Mouse (Mus musculus) limb, embryonic 10.5 days (tissue): ENCODE measurements at regions not wholly inside any gene's neighbourhood (a gene's known extent, or its start where the extent isn't known, plus 50 kb on each side); places are given as distances from the start of the nearest gene placed in this dataset.

ENCODE experiments used
- DNase-seq: peaks from one replicate; pipeline ENCODE4 v3.0.0-alpha.2; 2017; ENCODE audit warnings: low spot score
- H3K27ac ChIP-seq: fragments of 300-500 bp; sonication (generic); 2 replicates; pipeline ENCODE4 v1.5.1; 2016; ENCODE audit warnings: mild to moderate bottlenecking
- H3K27me3 ChIP-seq: fragments of 300-500 bp; sonication (generic); 2 replicates; pipeline ENCODE4 v1.6.1; 2016; ENCODE audit warnings: low read depth, mild to moderate bottlenecking; ENCODE audit not compliant: poor library complexity, severe bottlenecking
- H3K36me3 ChIP-seq: fragments of 300-500 bp; sonication (generic); 2 replicates; pipeline ENCODE4 v1.6.1; 2016; ENCODE audit warnings: mild to moderate bottlenecking, moderate library complexity
- H3K4me1 ChIP-seq: fragments of 300-500 bp; sonication (generic); 2 replicates; pipeline ENCODE4 v1.6.1; 2016
- H3K4me3 ChIP-seq: fragments of 300-500 bp; sonication (generic); 2 replicates; pipeline ENCODE4 v1.5.1; 2016; ENCODE audit warnings: mild to moderate bottlenecking, moderate library complexity
- H3K9me3 ChIP-seq: fragments of 300-500 bp; sonication (generic); replicated peaks from 2 replicates; pipeline ENCODE4 v1.6.1; 2016; ENCODE audit warnings: mild to moderate bottlenecking
- WGBS: fragments of 180-500 bp; shearing (Covaris S2); methylation state at CpG from one replicate; pipeline ENCODE4 v1.1.7; 2016; 5-methylcytosine and 5-hydroxymethylcytosine counted together

- Histone ChIP-seq H3K9me3 (no peaks in the 10 kb centered on the region), H3K4me1 (peaks cover 13% of the 10 kb centered on the region), H3K27ac (no peak overlapping the region), H3K27me3 (no peaks in the 10 kb centered on the region), H3K4me3 (no peak overlapping the region), H3K36me3 (no peaks in the 10 kb centered on the region)
- DNase-seq = no peak
- 87% methylated on average over 3 of the region's 3 CpGs for WGBS
These were observed 259.2 kb downstream of the Maf start for GRCm38 (mm10) chr8:115448367-115448766.

DNA sequence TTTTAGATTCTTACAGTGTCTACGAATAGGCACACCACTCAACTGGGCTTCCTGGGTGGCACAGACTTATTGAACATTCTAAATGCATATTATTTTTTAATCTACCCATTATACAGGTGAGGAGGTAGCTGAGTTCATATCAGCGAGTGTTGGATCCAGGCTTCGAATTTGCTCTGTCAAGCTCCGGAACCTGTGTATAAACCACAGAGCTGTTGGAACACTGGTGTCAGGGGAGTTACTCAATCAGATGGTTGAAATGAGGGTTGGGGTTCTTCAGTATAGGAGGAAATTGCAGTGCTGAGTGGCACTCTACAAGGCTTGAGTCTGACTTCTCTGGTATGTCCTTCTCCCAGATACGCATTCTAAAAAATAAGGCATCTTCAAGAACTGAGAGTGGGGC is 263.1 kb downstream of the Maf start:
- 93% methylated on average over 5 of the region's 5 CpGs for WGBS
- no peaks in the 10 kb centered on the region for H3K27me3 ChIP-seq
- H3K27ac ChIP-seq = no peak overlapping the region
- no peak for DNase-seq
- H3K4me1 ChIP-seq = peaks cover under 1% of the 10 kb centered on the region
- no peaks in the 10 kb centered on the region for H3K9me3 ChIP-seq
- H3K36me3 ChIP-seq = no peaks in the 10 kb centered on the region
- no peak overlapping the region for H3K4me3 ChIP-seq

- no peak for DNase-seq
- WGBS = 88% methylated on average over 6 of the region's 6 CpGs
- Histone ChIP-seq H3K27ac (no peak overlapping the region), H3K36me3 (no peaks in the 10 kb centered on the region), H3K4me3 (no peak overlapping the region), H3K27me3 (no peaks in the 10 kb centered on the region), H3K4me1 (no peaks in the 10 kb centered on the region; the same call in 1 of the 2 replicates), H3K9me3 (no peaks in the 10 kb centered on the region)
These were observed 265.5 kb downstream of the Maf start for GRCm38 (mm10) chr8:115441943-115442550.

- H3K36me3 ChIP-seq = no peaks in the 10 kb centered on the region
- no peaks in the 10 kb centered on the region for H3K27me3 ChIP-seq
- no peak for DNase-seq
- 82% methylated on average over 6 of the region's 6 CpGs for WGBS
- no peak overlapping the region for H3K4me3 ChIP-seq
- H3K4me1 ChIP-seq = no peaks in the 10 kb centered on the region; the same call in 1 of the 2 replicates
- H3K9me3 ChIP-seq = no peaks in the 10 kb centered on the region
- no peak overlapping the region for H3K27ac ChIP-seq
These were observed 266.3 kb downstream of the Maf start for GRCm38 (mm10) chr8:115441323-115441722.

DNA sequence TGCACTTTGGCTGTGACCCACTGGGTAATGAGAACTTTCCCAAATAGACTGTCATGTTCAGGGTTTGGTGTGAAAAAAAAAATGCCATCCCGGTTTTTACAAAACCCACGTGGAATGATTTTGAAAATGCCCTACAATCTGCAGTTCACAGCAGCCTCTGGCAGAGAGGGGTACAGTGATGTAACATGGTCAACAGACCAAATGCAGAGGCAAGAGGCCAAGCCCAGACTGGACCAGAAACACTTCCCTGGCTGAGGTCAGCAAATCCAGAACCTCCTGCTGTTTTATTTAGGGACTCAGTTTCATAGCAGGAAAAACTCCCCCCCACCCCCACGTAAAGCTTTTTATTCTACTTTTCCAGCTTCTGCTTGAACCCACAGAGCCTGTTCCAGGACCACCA is 267.4 kb downstream of the Maf start:
- Histone ChIP-seq H3K9me3 (no peaks in the 10 kb centered on the region), H3K4me3 (no peak overlapping the region), H3K4me1 (no peaks in the 10 kb centered on the region; the same call in 1 of the 2 replicates), H3K36me3 (no peaks in the 10 kb centered on the region), H3K27me3 (no peaks in the 10 kb centered on the region), H3K27ac (no peak overlapping the region)
- no peak for DNase-seq
- 83% methylated on average over 3 of the region's 3 CpGs for WGBS

DNA sequence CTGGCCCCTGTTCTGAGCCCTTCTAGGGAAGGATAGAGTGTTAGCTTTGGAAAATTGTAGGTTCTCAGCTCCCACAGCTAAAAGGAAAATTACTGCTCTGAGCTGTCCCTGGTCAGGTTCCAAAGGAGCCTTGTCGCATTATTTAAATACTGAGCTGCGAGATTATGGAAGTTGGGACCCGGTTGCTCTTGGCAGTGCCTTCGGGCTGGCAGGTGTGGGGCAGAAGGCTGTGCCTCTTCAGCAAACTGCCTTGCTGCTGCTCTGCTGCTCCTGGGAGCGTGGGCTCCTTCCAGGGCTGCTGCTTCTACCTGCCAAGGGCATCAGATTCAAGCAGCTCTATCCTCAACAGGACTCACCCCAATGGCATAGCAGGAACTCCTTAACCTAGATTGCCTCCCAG is 268.1 kb downstream of the Maf start:
- no peaks in the 10 kb centered on the region for H3K36me3 ChIP-seq
- no peaks in the 10 kb centered on the region for H3K9me3 ChIP-seq
- H3K27me3 ChIP-seq = no peaks in the 10 kb centered on the region
- H3K4me1 ChIP-seq = no peaks in the 10 kb centered on the region; the same call in 1 of the 2 replicates
- no peak overlapping the region for H3K27ac ChIP-seq
- WGBS = 83% methylated on average over 5 of the region's 5 CpGs
- H3K4me3 ChIP-seq = no peak overlapping the region
- no peak for DNase-seq

DNA sequence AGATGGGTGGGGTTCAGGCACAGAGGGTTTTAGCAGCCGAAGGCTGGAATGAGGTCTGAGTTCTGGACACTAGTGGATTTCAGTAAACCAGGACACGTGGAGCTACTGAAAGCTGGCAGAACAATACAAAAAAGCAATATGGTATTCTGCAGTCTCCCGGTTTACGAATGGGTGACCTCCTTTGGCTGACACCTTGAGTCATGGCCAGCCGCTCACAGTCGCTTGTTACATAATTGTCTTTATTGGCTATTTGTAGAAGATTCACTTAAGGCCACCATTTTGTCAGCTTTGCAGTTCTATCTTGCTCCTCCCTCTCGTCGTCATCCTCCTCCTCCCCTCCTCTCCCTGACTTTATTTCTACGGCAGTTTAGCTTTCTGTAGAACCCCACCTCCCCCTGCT is 269.6 kb downstream of the Maf start:
- Histone ChIP-seq H3K4me1 (no peaks in the 10 kb centered on the region; the same call in 1 of the 2 replicates), H3K36me3 (no peaks in the 10 kb centered on the region), H3K4me3 (no peak overlapping the region), H3K9me3 (no peaks in the 10 kb centered on the region), H3K27ac (no peak overlapping the region), H3K27me3 (no peaks in the 10 kb centered on the region)
- 86% methylated on average over 9 of the region's 9 CpGs for WGBS
- DNase-seq = no peak

DNA sequence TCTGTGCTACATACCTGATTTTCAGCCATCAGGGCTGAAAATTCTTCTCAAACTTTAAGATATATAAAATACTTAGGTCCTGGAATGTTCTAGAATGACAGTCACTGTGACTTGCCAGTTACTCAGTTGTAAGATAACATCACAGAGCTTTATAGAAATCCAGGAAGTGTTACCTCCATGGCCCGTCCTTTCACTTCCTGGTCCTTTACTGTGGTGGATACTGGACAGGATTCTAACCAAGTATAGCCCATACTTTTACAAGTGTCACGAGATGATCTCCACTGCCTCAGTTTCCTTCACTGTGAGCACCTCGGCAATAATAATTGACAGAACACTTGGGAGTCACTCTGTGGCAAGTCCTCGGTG is 271.3 kb downstream of the Maf start:
- H3K4me3 ChIP-seq = no peak overlapping the region
- H3K36me3 ChIP-seq = no peaks in the 10 kb centered on the region
- H3K4me1 ChIP-seq = no peaks in the 10 kb centered on the region; the same call in 1 of the 2 replicates
- WGBS = 93% methylated on average over 4 of the region's 4 CpGs
- no peak overlapping the region for H3K27ac ChIP-seq
- DNase-seq = no peak
- H3K9me3 ChIP-seq = no peaks in the 10 kb centered on the region
- no peaks in the 10 kb centered on the region for H3K27me3 ChIP-seq

- WGBS = 87% methylated on average over 5 of the region's 5 CpGs
- Histone ChIP-seq H3K27ac (no peak overlapping the region), H3K27me3 (no peaks in the 10 kb centered on the region), H3K4me3 (no peak overlapping the region), H3K4me1 (peaks cover 2% of the 10 kb centered on the region; the same call in 1 of the 2 replicates), H3K9me3 (no peaks in the 10 kb centered on the region), H3K36me3 (no peaks in the 10 kb centered on the region)
- no peak for DNase-seq
These were observed 271.8 kb downstream of the Maf start for GRCm38 (mm10) chr8:115435720-115436355.

GRCm38 (mm10) chr8:115432396-115433040 is 275.1 kb downstream of the Maf start:
- Histone ChIP-seq H3K4me3 (no peak overlapping the region), H3K27ac (no peak overlapping the region), H3K4me1 (peaks cover 17% of the 10 kb centered on the region), H3K9me3 (no peaks in the 10 kb centered on the region), H3K36me3 (no peaks in the 10 kb centered on the region), H3K27me3 (0 out of 2 replicates have a peak, but pooled peaks cover 4% of the 10 kb centered on the region)
- DNase-seq = no peak
- WGBS = 87% methylated on average over 5 of the region's 5 CpGs

DNA sequence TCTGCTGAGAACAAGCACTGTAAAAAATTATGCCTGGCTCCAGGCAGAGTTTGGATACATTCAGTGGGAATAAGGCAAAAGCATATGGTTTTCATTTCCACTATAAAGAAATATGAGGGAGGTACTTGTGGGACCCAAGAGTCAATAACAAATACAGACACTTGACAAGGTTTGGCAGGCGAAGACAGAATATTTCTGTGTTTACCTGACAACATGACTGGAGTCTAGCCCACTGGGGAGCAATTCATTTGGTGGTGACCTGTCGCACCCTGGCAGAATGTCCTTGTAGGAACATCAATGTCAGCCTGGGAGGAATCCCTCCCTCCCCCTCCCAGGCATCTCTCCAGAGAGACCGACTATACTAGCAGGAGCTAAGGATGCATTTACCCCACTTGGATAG is 276.8 kb downstream of the Maf start:
- DNase-seq = no peak
- Histone ChIP-seq H3K9me3 (no peaks in the 10 kb centered on the region), H3K36me3 (no peaks in the 10 kb centered on the region), H3K4me1 (peaks cover 20% of the 10 kb centered on the region), H3K4me3 (no peak overlapping the region), H3K27me3 (0 out of 2 replicates have a peak, but pooled peaks cover 4% of the 10 kb centered on the region), H3K27ac (no peak overlapping the region)
- WGBS = 72% methylated on average over 3 of the region's 3 CpGs

- no peak overlapping the region for H3K27ac ChIP-seq
- WGBS = 79% methylated on average over 3 of the region's 3 CpGs
- no peaks in the 10 kb centered on the region for H3K36me3 ChIP-seq
- H3K4me1 ChIP-seq = peaks cover 27% of the 10 kb centered on the region
- DNase-seq = no peak
- no peaks in the 10 kb centered on the region for H3K9me3 ChIP-seq
- no peak overlapping the region for H3K4me3 ChIP-seq
- 0 out of 2 replicates have a peak, but pooled peaks cover 4% of the 10 kb centered on the region for H3K27me3 ChIP-seq
These were observed 278.2 kb downstream of the Maf start for GRCm38 (mm10) chr8:115429291-115429883.
